ENCODE assay signal across 8 mouse cellular contexts in the genomic region with DNA sequence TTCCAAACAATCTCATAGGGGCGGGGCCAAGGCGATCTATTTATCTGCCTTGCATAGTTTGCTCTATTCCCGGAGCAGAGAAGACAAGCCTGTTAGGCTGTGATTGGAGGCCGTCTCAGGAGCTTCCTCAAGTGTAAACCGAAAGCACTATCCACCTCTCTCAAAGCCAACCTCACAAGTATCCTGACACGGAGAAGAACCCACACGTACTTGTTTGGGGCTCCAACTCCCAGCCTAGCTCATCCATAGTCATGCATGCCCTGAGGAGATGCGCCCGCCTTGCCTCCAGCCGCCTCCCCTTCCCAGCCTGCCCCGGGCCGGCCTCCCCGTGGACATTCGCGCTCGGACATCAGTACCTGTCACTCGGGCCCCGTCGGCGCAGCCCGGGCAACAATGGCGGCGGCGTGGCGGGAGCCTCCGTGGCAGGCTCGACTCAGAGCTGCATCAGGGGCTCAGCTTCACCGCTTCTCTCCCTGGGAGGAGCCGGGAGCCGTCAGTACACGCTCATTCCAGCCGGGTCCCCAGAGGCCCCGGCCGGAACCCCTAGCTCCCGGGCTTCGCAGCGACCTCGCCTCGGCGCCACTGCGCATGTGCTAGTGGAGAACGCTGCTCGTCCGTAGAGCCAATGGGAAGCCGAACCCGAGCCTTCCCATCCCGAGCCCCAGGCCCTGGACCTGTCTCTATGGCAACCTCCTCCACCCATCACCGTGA. TPM values are rescaled to one million over a fixed set of nuclear protein-coding genes. Genes with fewer than 3 reads are reported as not detected.
DNase-seq lines count a peak whose midpoint lies in the region; ATAC-seq lines count a peak whose summit lies in the region.

Gene Zfp287, minus strand, starts transcription at position 595 of the 711 bp plus-strand sequence.

- no peaks in the 10 kb centered on the region for H3K9me3 ChIP-seq in intestine, embryonic 15.5 days

- H3K27me3 ChIP-seq in intestine, embryonic 15.5 days (replicated peaks), result no peaks in the 10 kb centered on the region

- WGBS in intestine, embryonic 15.5 days, result under 1% methylated on average over 48 of the region's 48 CpGs

- no peaks in the 10 kb centered on the region for H3K4me1 ChIP-seq in intestine, embryonic 15.5 days (replicated peaks)

- peak within 1 kb of the TSS; percentile 70 for H3K9ac ChIP-seq in intestine, embryonic 15.5 days

- peak within 1 kb of the TSS; percentile 64 for H3K4me3 ChIP-seq in intestine, embryonic 15.5 days (replicated peaks)

- H3K36me3 ChIP-seq in intestine, embryonic 15.5 days, result no peaks in the 10 kb centered on the region

- peak within 1 kb of the TSS; percentile 66 for H3K27ac ChIP-seq in intestine, embryonic 15.5 days

- intact Hi-C loops in gastrocnemius, postnatal 36 days (cut with DNase I), result no loop called here
- intact Hi-C loops in left cerebral cortex, postnatal 14 days (cut with DNase I), result no loop called here

- peak; percentile 97 for DNase-seq in embryo, embryonic 10 days (ENCODE audit: low spot score)
- DNase-seq in gastrocnemius, postnatal 36 days, result peak; percentile 77 to 82
- DNase-seq in left cerebral cortex, postnatal 14 days (ENCODE audit: low spot score in 2 of 2), result peak; percentile 92 to 93
- peak; percentile 91 for DNase-seq in right cerebral cortex, postnatal 25 days
- DNase-seq in urinary bladder, postnatal 36 days (ENCODE audit: low spot score in 2 of 2), result peak; percentile 70 to 80

- H3K4me2 ChIP-seq in intestine, embryonic 15.5 days (replicated peaks), result peak within 1 kb of the TSS; percentile 85

- ATAC-seq in activated CD4-positive, CD25-positive, alpha-beta regulatory T cell, adult 4 months, result peak; percentile 89
- ATAC-seq in intestine, embryonic 15.5 days, result peak; percentile 99
- peak; percentile 73 for ATAC-seq in megakaryocyte-erythroid progenitor cell, adult 5-6 weeks (replicated peaks; ENCODE audit: low FRiP score, low TSS enrichment, poor library complexity, severe bottlenecking)

RNA-seq across cellular contexts. Expression of gene Zfp287, which starts in this region (rescaled TPM):
- 10 to 100 TPM; 17.0 to 20.4 TPM for polyA plus RNA-seq in activated CD4-positive, CD25-positive, alpha-beta regulatory T cell, adult 4 months (2017; shearing (Covaris generic))
- 1 to 10 TPM in 1 of 2 experiments, under 1 TPM in 1; 0.89 to 1.2 TPM for total RNA-seq in gastrocnemius, postnatal 36 days (2021)
- 5.4 and 5.6 TPM in 2 replicates for polyA plus RNA-seq in intestine, embryonic 15.5 days (2015; fragmentation: Nextera tagmentation; extraction: Ambion mirVana)
- total RNA-seq in left cerebral cortex, postnatal 14 days (2021), result 10 to 100 TPM; 15.8 to 16.7 TPM
- 0.13 and 0.67 TPM in 2 replicates for total RNA-seq in megakaryocyte-erythroid progenitor cell, adult 5-6 weeks (2014; fragmentation: Nextera tagmentation)
- total RNA-seq in megakaryocyte-erythroid progenitor cell, adult 5-6 weeks (2017), result 0.88 TPM in 1 of 2 replicates, not detected in the other

Comparison
In these comparisons a context has a peak if more than half of its experiments do, and no peak if none do; other contexts are left out.
1. Peak in every context shown above with its lines: DNase-seq, ATAC-seq, H3K4me3 ChIP-seq and H3K27ac ChIP-seq.
2. RNA of gene Zfp287 (total RNA-seq): 15.8 to 16.7 TPM in left cerebral cortex, postnatal 14 days; 0.89 to 1.2 TPM in gastrocnemius, postnatal 36 days and 0.13 to 0.88 TPM in megakaryocyte-erythroid progenitor cell, adult 5-6 weeks; every median in the first group is over 4 times any median in the second.
3. Peak in ATAC-seq in megakaryocyte-erythroid progenitor cell, adult 5-6 weeks; RNA of the gene not detected or under 1 TPM.